Mouse (Mus musculus) myocyte (in vitro differentiated cells): Measurements from ENCODE around the gene Cd34. TPM values are rescaled to one million over a fixed set of nuclear protein-coding genes. Genes with fewer than 3 reads are reported as not detected.

Experiments used
- H3K27me3 ChIP-seq: one replicate; pipeline ENCODE4 v1.6.1; 2011; ENCODE audit not compliant: control insufficient read depth, insufficient read depth, insufficient read length
- H3K36me3 ChIP-seq: one replicate; pipeline ENCODE4 v1.6.1; 2011; ENCODE audit not compliant: control insufficient read depth, insufficient read depth
- H3K4me2 ChIP-seq: one replicate; pipeline ENCODE4 v1.6.1; 2011; ENCODE audit warnings: low read depth, control low read depth
- H3K4me3 ChIP-seq: one replicate; pipeline ENCODE4 v1.5.1; 2011; ENCODE audit warnings: mild to moderate bottlenecking, control low read depth, moderate library complexity
- H3K79me2 ChIP-seq: one replicate; pipeline ENCODE4 v1.6.1; 2011; ENCODE audit not compliant: control insufficient read depth, insufficient read depth
- H3ac ChIP-seq: one replicate; pipeline ENCODE4 v1.6.1; 2011; ENCODE audit not compliant: control insufficient read depth, insufficient read length
- CEBPB ChIP-seq: IDR thresholded peaks from 2 replicates; pipeline ENCODE4 v1.6.1; 2011; ENCODE audit warnings: mild to moderate bottlenecking, moderate library complexity; ENCODE audit not compliant: poor library complexity, insufficient read depth, severe bottlenecking
- E2F4 ChIP-seq: IDR thresholded peaks from one replicate; pipeline ENCODE4 v1.6.1; 2011; ENCODE audit warnings: mild to moderate bottlenecking, control low read depth, moderate library complexity; ENCODE audit not compliant: insufficient read depth
- MAX ChIP-seq: IDR thresholded peaks from one replicate; pipeline ENCODE4 v1.6.1; 2011; ENCODE audit warnings: low read depth, mild to moderate bottlenecking, control low read depth
- MYOD1 ChIP-seq, 3 experiments: IDR thresholded peaks; one replicate each; pipeline ENCODE4 v1.6.1; 2011; ENCODE audit warnings: control low read depth in 2 of 3, low read depth in 2 of 3, mild to moderate bottlenecking in 2 of 3, moderate library complexity in 1 of 3; ENCODE audit not compliant: insufficient read length in 2 of 3, control insufficient read depth in 1 of 3
- MYOG ChIP-seq, 3 experiments: IDR thresholded peaks; one replicate each; pipeline ENCODE4 v1.6.1; 2011; ENCODE audit warnings: control low read depth in 2 of 3, low read depth in 2 of 3, mild to moderate bottlenecking in 2 of 3; ENCODE audit not compliant: insufficient read length in 2 of 3, control insufficient read depth in 1 of 3, insufficient read depth in 1 of 3
- POLR2A ChIP-seq: IDR thresholded peaks from one replicate; pipeline ENCODE4 v1.6.1; 2011; ENCODE audit warnings: low read depth, mild to moderate bottlenecking, control low read depth, moderate library complexity; ENCODE audit not compliant: insufficient read length
- POLR2AphosphoS2 ChIP-seq: IDR thresholded peaks from one replicate; pipeline ENCODE4 v1.6.1; 2011; ENCODE audit warnings: low read depth, control low read depth; ENCODE audit not compliant: insufficient read length
- REST ChIP-seq: IDR thresholded peaks from one replicate; pipeline ENCODE4 v1.6.1; 2011; ENCODE audit warnings: mild to moderate bottlenecking, control low read depth, moderate library complexity; ENCODE audit not compliant: insufficient read depth, insufficient read length
- SRF ChIP-seq: IDR thresholded peaks from one replicate; pipeline ENCODE4 v1.6.1; 2011; ENCODE audit warnings: low read depth; ENCODE audit not compliant: control insufficient read depth, insufficient read length
- TCF12 ChIP-seq: IDR thresholded peaks from one replicate; pipeline ENCODE4 v1.6.1; 2011; ENCODE audit warnings: mild to moderate bottlenecking, control low read depth; ENCODE audit not compliant: poor library complexity, insufficient read depth, severe bottlenecking
- TCF3 ChIP-seq: IDR thresholded peaks from one replicate; pipeline ENCODE4 v1.6.1; 2011; ENCODE audit warnings: low read depth, control low read depth; ENCODE audit not compliant: insufficient read length
- USF1 ChIP-seq: IDR thresholded peaks from one replicate; pipeline ENCODE4 v1.6.1; 2011; ENCODE audit warnings: low read depth, mild to moderate bottlenecking, control low read depth, moderate library complexity
- polyA plus RNA-seq: library from polyadenylated mRNA; unstranded; fragments of >200 nt; fragmentation: generic; extraction: Trizol; gene quantifications from one replicate; pipeline ENCODE4 v1.2.1, GENCODE M21; 2012; ENCODE audit warnings: missing spikeins

Gene Cd34
- polyA plus RNA-seq, 1 experiment, result 19.0 TPM

- TF ChIP-seq USF1 (no peak), TCF3 (no peak), MYOD1 (IDR thresholded peaks at IDR 0.05; ENCODE audit: control insufficient read depth in 1 of 3, insufficient read length in 2 of 3, low read depth in 2 of 3) (no peak), POLR2AphosphoS2 (no peak), POLR2A (no peak), MAX (no peak), MYOG (IDR thresholded peaks at IDR 0.05; ENCODE audit: control insufficient read depth in 1 of 3, insufficient read depth in 1 of 3, insufficient read length in 2 of 3, low read depth in 2 of 3) (no peak), CEBPB (no peak), TCF12 (no peak), SRF (no peak), REST (no peak), E2F4 (no peak)
- Histone ChIP-seq H3K79me2 (no peaks in the 10 kb centered on the region), H3K4me3 (no peak overlapping the region), H3K4me2 (no peak overlapping the region), H3K27me3 (no peaks in the 10 kb centered on the region), H3ac (no peak overlapping the region), H3K36me3 (no peaks in the 10 kb centered on the region)
Observed at GRCm38 (mm10) chr1:194957021-194957420, 18.4 kb downstream of the Cd34 start.

- no peaks in the 10 kb centered on the region for H3K27me3 ChIP-seq
- H3K4me2 ChIP-seq, result no peak overlapping the region
- H3K36me3 ChIP-seq, result no peaks in the 10 kb centered on the region
- H3K4me3 ChIP-seq, result no peak overlapping the region
- H3ac ChIP-seq, result no peak overlapping the region
- TF ChIP-seq TCF12 (no peak), MAX (no peak), CEBPB (no peak), MYOD1 (IDR thresholded peaks at IDR 0.05; ENCODE audit: control insufficient read depth in 1 of 3, insufficient read length in 2 of 3, low read depth in 2 of 3) (no peak)
- no peaks in the 10 kb centered on the region for H3K79me2 ChIP-seq
Observed at GRCm38 (mm10) chr1:194962181-194962580, 23.6 kb downstream of the Cd34 start.

- Histone ChIP-seq H3K79me2 (no peaks in the 10 kb centered on the region), H3K36me3 (no peaks in the 10 kb centered on the region), H3K4me3 (no peak overlapping the region), H3ac (no peak overlapping the region), H3K4me2 (no peak overlapping the region), H3K27me3 (no peaks in the 10 kb centered on the region)
- TF ChIP-seq POLR2AphosphoS2 (no peak), REST (no peak), CEBPB (no peak), TCF12 (no peak), TCF3 (no peak), SRF (no peak), MYOD1 (IDR thresholded peaks at IDR 0.05; ENCODE audit: control insufficient read depth in 1 of 3, insufficient read length in 2 of 3, low read depth in 2 of 3) (no peak), E2F4 (no peak), MAX (no peak), MYOG (IDR thresholded peaks at IDR 0.05; ENCODE audit: control insufficient read depth in 1 of 3, insufficient read depth in 1 of 3, insufficient read length in 2 of 3, low read depth in 2 of 3) (no peak), USF1 (no peak), POLR2A (no peak)
Observed at GRCm38 (mm10) chr1:194962712-194963111, 24.1 kb downstream of the Cd34 start.

GRCm38 (mm10) chr1:194971980-194972379 is 33.4 kb downstream of the Cd34 start:
- Histone ChIP-seq H3ac (no peak overlapping the region), H3K79me2 (no peaks in the 10 kb centered on the region)
- TF ChIP-seq REST (no peak), TCF12 (no peak), MYOG (IDR thresholded peaks at IDR 0.05; ENCODE audit: control insufficient read depth in 1 of 3, insufficient read depth in 1 of 3, insufficient read length in 2 of 3, low read depth in 2 of 3) (no peak), CEBPB (no peak), MAX (no peak), MYOD1 (IDR thresholded peaks at IDR 0.05; ENCODE audit: control insufficient read depth in 1 of 3, insufficient read length in 2 of 3, low read depth in 2 of 3) (no peak), TCF3 (no peak), POLR2A (no peak), E2F4 (no peak), SRF (no peak), POLR2AphosphoS2 (no peak), USF1 (no peak)

DNA sequence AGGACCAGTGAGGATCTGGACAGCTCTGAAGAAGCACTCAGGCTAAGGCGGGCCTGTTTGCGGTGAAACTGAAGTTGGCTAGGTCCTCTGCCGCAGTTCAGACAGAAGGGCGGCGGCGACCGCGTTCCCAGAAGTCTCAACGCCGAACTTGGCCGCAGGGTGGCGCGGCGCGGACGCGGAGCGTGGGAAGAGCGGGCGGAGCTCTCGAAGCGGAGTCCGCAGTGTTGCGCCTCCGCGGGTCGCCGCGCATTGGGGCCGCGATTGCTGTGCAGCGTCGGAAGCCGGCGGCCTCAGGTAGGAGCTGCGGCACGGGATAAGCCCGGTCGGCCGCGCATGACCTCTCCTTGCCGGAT is 37.5 kb downstream of the Cd34 start:
- Histone ChIP-seq H3ac (peak overlapping the region; percentile 43), H3K27me3 (no peaks in the 10 kb centered on the region), H3K79me2 (no peaks in the 10 kb centered on the region), H3K36me3 (no peaks in the 10 kb centered on the region), H3K4me2 (peak overlapping the region; percentile 79), H3K4me3 (peak overlapping the region; percentile 49)
- TF ChIP-seq E2F4 (no peak), TCF3 (no peak), POLR2A (peak; percentile 85), MYOG (IDR thresholded peaks at IDR 0.05; ENCODE audit: control insufficient read depth in 1 of 3, insufficient read depth in 1 of 3, insufficient read length in 2 of 3, low read depth in 2 of 3) (peak in 1 of 3 experiments; percentile 37), TCF12 (no peak), CEBPB (no peak), SRF (no peak), REST (no peak), MAX (no peak), POLR2AphosphoS2 (peak; percentile 68), USF1 (no peak), MYOD1 (IDR thresholded peaks at IDR 0.05; ENCODE audit: control insufficient read depth in 1 of 3, insufficient read length in 2 of 3, low read depth in 2 of 3) (peak in 1 of 3 experiments; percentile 16)

More at GRCm38 (mm10) chr1:194971980-194972379, 33.4 kb downstream of the Cd34 start:
- H3K36me3 ChIP-seq, result no peaks in the 10 kb centered on the region
- H3K4me3 ChIP-seq, result no peak overlapping the region
- no peak overlapping the region for H3K4me2 ChIP-seq
- H3K27me3 ChIP-seq, result no peaks in the 10 kb centered on the region
